Mouse (Mus musculus): ENCODE results near the gene Acap3.

Gene Acap3

DNA sequence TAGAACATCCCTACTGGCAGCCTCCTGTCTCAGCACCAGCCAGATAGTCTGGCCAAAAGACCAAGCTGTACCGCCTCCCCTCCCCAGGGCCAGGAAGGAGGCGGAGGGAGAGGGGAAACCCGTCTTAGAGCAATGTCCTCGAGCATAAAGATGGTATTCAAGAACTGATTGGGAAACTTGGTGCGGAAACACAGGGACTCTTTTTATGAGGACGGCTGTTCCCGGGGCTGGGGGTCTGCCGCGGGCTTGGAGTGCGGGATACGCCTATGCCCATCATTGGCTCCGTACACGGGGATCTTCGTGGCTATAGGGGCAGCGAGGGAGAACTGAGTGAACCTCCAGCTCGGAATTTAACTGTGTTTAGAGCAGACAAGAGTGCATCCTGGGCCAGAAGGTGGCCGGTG is 51.4 kb downstream of the Acap3 start:
- no peak for DNase-seq (ENCODE audit: low read depth, low spot score)

DNA sequence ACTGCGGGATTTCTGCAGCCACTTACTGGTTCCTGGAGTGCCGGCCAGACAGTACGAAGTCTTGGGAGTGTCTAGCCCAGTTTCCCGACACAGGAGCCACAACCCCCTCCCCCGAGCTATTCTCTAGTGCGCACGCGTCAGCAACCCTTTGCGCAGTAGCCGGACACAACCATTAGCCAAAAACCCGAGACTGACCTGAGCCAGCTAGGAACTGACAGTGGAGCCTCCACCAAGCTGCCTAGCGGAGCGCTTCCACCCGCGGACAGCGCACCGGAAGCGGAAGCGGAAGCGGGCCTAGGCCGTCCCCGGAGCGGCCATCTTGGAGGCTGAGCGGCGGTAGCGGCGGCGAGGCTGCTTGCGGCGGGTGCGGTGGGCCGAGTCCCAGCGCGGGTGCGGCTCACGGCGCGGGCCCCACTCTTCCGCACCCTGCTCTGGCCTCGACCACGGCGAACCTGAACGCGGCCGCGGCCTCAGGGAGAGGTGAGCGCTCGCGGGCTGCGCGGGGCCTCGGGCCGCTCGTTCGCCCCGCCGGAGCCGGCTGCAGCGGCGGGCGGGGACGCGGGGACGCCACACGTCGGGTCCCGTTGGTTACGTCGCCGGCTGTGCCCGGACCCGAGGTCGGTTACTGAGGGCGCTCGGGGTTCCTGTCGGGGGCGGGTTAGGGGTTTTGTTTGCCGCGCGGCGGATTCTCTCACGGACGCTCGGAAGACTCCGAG is 52.1 kb downstream of the Acap3 start, which contains the start of gene Ube2j2:
TSS of gene Ube2j2 (plus strand) at position 298 of the 716 bp plus-strand sequence.
- peak; percentile 96 for DNase-seq (ENCODE audit: low read depth, low spot score)

DNA sequence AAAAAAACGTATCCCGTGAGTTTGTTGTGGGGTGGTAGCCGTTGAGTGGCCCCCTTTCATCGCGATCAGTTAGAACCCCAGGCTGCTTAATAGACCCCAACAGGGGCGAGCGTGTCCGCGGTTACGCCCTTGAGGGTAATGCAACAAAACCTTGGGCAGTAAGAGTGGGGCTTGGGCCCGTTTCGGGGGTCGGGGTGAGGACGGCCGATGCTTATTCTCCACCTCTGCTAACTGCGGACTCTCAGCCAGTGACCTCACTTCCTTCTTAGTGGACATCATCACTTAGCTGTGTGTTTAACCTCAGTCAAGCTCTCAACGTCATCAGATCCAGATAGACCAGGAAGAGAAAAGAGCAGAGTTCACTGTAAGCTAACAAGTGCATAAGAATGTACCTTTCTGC is 52.6 kb downstream of the Acap3 start:
- peak; percentile 30 for DNase-seq (ENCODE audit: low read depth, low spot score)

DNA sequence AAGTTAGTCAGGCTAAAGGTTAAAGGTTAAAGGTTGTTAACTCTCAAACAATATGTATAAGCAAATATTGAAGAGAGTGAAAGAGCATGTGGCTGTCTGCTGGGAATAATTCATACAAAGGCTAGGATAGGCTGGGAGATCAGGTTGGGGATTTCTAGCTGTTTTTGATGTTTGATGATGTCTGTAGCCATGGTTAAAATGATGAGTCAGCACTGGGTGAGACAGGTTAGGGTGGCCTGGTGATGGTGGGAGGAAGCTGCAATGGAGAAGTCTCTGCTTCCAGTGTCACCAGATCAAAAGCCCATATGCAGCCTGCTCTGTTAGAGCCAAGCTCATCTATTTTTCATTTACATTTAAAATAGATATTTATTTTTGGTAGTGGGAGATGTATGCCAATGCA is 55.5 kb downstream of the Acap3 start:
- DNase-seq (ENCODE audit: low read depth, low spot score) = no peak

DNA sequence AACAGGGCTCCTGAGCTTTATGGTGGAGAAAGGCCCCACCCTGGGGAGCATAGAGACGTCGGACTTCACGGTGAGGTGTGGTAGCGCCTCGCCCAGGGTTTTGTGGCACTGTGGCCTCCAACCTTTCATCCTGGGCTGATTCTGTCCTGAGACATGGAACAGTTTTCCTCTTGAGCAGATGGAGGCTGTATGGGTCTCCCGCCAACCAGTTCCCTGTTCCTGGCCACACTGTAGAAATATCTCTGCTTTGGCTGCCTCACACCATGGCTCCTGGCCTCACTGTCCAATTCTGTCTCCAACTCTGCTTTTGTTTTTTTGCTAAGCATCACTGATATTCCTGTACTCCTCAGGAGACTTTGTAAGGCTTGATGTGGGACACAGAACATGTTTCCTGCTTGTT is 63.9 kb downstream of the Acap3 start:
- no peak for DNase-seq (ENCODE audit: low read depth, low spot score)

Data from A20 (cell line).